Mouse (Mus musculus): Measurements from ENCODE around the gene Gm21190. TPM values are rescaled to one million over a fixed set of nuclear protein-coding genes. Genes with fewer than 3 reads are reported as not detected.
"Not testable (repeated sequence)": the region's sequence is repeated elsewhere in the genome, so short reads cannot be mapped to it uniquely, and the experiment has no call there.

The Gm21190 gene
- not detected for total RNA-seq (2021)
- long read RNA-seq, experiment 1 = 0 reads
- long read RNA-seq, experiment 2 = 0 reads

DNA sequence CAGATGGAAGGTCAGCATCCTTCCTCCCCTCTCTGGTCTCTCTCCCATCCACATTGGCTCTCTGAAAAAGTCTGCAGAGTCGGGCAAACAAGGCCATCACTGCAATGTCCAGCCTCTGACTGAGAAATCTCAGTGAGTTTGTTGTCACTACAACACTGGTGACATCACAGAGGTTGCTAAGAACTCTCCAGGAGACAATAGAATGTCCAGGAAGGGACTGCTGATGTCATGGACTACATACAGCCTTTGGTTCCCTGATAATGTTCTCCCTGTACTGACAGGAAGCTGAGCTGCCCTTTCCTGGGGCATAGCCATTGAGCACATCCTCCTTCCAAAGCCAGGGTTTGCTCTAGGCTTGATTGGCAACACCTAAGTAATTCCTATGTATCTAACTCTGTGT, at the start of gene Gm21190:
Gene Gm21190 (minus strand): TSS at position 101 of the 400 bp plus-strand sequence.
- not testable (repeated sequence) for DNase-seq (ENCODE audit: low spot score in 2 of 2)

DNA sequence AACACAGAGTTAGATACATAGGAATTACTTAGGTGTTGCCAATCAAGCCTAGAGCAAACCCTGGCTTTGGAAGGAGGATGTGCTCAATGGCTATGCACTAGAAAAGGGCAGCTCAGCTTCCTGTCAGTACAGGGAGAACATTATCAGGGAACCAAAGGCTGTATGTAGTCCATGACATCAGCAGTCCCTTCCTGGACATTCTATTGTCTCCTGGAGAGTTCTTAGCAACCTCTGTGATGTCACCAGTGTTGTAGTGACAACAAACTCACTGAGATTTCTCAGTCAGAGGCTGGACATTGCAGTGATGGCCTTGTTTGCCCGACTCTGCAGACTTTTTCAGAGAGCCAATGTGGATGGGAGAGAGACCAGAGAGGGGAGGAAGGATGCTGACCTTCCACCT, 48.0 kb upstream of the Gm21190 start, which contains the start of gene Gm21083:
Gene Gm21083 (plus strand): TSS at position 301 of the 400 bp plus-strand sequence.
- not testable (repeated sequence) for DNase-seq (ENCODE audit: low spot score in 2 of 2)

DNA sequence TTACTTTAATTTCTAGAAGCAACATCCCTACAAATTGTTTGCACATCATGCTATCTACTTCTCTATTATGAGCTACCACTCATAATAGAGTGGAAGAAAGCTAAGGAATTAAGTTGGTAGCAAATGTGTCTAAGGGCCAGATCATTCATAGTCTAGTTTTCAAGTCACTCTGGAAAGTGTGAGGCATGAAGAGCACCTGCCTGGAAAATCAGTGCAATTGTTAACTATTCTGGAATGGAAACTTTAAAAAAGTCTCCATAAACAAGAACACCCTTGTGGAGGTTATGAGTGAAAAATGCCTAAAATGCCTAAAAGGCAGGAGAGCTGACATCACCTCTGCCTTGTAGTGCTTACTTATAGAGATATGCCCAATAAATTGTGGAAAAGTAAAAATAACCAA, 44.7 kb upstream of the Gm21190 start:
- DNase-seq (ENCODE audit: low spot score in 2 of 2) = not testable (repeated sequence)

DNA sequence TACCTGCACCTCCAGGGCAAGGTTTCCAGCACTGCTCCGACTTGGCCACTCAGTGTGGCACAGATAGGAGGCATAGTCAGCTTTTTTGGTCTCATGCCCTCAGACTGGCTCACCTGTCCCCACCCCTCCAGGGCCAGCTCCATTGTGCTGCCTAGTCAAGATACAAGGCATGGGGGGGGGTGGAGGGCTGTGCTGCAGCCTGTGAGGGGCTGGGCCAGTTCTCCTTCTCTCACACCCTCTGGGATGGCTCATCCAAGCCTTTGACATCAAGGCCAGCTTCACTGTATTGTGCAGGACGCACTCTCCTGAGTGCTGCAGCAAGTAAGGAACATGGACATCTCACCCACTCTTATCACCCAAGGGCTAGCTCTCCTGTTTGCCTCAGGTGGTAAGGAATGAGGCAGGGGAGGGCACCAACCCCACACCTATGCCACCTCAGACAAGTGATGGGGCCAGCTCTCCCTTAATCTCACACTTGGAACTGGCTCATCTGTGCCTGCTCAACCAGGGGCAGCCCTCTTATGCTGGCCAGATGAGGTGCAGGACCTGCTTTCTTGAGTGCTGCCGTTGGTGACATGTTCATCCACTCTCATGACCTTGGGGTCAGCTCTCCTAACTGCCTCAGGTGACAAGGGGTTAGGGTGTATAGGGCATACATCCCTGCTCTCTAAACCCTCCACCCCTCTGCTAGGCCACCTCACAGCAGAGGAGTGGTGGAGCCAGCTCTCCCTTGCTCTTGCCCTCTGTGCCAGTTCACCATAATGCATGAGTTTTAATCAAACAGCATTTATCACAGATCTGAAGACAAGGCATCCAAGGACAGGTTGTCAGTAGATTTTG, 32.6 kb upstream of the Gm21190 start:
- DNase-seq (ENCODE audit: low spot score in 2 of 2) = not testable (repeated sequence)

DNA sequence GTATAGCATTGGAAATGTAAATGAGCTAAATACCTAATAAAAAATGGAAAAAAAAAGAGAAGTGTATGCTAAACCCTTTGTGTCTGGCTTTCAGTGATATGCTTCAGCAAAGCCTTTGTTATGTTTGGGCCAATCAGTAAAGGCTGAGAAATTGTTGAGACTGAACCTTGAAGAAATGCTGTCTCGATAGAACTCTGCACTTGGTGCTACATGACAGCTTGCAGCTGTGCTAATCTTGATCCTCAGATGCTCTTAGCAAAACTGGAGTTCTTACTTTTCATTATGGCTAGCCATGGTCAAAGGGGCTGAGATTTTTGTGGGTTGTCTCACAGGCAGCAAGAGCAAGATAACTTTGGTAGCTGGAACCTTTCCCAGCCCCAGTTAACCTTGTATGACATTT, 29.6 kb upstream of the Gm21190 start:
- DNase-seq (ENCODE audit: low spot score in 2 of 2) = not testable (repeated sequence)

DNA sequence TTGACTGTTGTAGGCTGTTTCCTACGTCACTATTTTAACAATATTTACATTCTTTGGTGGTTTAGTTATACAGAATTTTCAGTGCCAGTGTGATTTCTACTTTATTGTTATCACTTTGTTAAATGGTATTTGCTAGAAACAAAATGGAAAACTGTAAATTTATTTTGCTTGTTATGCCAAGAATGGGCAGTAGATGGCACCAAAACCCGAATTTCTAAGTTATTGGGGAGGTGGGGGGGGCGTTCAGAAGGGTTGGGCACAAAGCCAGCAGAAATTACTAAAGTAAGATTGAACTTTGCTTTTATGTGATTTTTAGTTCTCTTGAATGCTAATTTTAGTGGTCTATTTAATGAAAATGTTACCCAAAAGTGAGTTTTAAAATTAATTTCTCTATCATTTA, 20.6 kb upstream of the Gm21190 start:
- DNase-seq (ENCODE audit: low spot score in 2 of 2) = not testable (repeated sequence)

DNA sequence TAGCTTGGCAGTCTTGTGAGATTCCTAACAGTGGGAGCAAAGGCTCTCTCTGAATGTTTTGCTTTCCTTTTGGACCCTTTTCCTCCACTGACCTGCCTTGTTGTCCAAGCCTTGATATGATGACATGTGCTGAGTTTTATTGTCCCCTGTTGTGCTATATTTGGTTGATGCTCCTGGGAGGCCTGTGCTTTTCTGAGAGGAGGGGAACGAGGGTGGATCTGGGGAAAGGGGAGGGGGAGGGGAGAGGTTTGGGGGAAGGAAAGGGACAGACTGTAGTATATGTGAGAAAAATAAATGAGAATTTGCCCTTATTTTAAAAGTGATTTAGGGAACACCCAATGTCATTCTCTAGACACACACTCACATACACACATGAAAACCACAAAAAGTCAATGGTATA, 20.1 kb upstream of the Gm21190 start:
- not testable (repeated sequence) for DNase-seq (ENCODE audit: low spot score in 2 of 2)

DNA sequence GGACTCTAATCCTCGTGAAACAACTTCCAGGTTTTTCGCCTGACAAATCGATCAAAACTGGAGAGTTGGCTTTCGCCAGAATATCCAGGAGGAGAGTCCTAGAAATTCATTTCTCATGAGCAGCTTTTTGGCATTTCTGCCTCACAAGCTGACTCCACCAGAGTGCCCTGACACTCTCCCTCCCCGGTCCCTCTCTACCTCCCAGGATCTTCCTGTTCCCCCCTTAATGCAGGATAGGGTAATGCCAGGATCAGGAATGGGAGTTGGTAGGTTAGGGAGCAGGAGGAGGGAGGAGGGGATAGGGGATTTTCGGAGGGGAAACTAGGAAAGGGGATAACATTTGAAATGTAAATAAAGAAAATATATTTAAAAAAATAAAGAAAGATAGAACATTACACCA, 19.6 kb upstream of the Gm21190 start:
- not testable (repeated sequence) for DNase-seq (ENCODE audit: low spot score in 2 of 2)

DNA sequence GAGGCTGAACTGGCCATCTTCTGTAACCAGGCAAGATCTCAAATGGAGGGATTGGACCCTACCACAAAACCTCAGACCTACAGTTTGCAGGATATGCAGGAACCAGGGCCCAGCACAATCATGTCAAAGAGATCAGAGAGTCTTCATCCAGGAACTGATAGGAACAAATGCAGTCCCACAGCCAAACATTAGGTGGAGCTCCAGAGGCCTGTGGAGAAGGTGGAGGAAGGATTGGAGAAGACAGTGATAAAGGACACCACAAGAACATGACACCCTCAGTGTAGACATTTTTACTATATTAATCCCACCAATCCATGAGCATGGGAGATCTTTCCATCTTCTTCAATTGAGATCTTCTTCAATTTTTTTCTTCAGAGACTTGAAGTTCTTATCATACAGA, 6.6 kb downstream of the Gm21190 start:
- not testable (repeated sequence) for DNase-seq (ENCODE audit: low spot score in 2 of 2)

DNA sequence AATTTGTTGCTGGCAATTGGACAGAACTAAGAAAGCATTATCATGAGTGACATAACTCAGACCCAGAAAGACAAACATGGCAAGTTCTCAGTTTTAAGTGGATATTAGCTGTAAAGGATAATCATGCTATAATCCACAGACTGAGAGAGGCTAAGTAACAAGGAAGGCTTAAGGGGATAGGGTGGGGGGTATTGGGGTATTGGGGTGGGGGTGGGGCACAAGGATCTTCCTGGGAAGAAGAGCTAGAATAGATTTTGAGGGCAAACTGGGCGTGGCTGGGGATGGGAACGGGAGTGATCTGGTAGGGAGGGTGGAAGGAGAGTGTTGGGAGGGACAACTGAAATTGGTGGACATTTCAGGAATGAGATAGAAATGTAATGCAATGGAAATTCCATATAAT, 7.0 kb downstream of the Gm21190 start:
- not testable (repeated sequence) for DNase-seq (ENCODE audit: low spot score in 2 of 2)

DNA sequence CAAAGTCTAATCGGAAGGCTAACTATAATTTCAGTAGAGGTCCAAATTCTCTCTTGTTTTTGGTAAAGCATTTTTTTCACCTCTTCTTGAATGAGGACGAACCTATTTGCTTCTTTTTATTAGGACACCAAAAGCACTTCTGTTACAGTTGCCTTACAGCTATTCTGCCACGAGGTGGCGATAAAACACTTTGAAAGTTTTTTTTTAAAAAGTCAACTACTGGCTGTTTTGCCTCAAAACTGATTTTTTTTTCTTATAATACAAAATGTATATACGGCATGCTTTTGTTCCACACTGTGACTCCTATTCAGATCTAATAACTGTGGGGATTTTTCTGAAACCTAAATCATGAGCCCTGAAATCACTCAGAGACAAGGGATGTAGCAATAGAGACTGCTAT, 8.6 kb downstream of the Gm21190 start:
- DNase-seq (ENCODE audit: low spot score in 2 of 2) = not testable (repeated sequence)

DNA sequence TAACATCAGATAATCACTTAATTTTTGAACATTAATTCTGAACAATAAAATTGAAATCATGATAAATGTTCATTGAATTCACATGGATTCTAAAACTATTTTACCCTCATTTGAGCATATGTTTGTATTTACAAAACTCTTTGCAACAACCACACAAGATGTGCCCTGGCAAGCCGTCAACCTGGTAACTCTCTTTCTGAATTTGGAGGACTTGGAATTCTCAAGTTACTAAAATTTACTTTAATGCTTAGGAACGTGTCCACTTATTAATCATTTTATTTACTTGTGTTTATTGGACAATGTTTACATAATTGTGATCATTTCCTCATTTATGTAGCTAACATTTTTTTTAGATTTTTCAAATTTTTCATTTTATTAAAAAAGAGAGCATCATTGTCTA, 11.9 kb downstream of the Gm21190 start:
- not testable (repeated sequence) for DNase-seq (ENCODE audit: low spot score in 2 of 2)

DNA sequence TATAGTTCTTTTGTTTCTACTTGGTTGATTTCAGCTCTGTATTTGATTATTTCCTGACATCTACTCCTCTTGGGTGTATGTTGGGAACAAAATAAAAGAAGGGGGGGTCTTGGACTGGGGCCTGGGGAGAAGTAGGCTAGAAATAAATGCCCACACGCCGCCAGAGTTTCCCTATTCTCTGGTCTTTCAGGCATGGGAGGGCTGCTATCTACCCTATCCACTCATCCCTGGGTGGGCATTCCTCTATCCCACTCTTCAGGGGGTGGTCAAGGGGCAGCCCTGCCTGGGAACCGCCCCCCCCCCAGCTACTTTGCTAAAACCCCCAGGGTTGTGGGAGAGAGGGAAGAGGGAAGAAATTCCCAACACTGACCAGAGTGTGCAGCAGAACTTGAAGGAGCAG, 16.8 kb downstream of the Gm21190 start:
- DNase-seq (ENCODE audit: low spot score in 2 of 2) = not testable (repeated sequence)

DNA sequence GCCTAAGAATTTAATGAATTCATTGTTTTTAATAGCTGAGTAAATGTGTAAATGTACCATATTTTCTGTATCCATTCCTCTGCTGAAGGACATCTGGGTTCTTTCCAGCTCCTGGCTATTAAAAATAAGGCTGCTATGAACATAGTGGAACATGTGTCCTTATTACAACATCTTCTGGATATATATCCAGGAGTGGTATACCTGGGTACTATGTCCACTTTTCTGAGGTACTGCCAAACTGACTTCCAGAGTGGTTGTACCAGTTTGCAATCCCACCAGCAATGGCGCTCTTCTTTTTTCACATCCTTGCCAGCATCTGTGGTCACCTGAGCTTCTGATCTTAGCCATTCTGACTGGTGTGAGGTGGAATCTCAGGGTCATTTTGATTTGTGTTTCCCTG, 19.1 kb downstream of the Gm21190 start:
- not testable (repeated sequence) for DNase-seq (ENCODE audit: low spot score in 2 of 2)

DNA sequence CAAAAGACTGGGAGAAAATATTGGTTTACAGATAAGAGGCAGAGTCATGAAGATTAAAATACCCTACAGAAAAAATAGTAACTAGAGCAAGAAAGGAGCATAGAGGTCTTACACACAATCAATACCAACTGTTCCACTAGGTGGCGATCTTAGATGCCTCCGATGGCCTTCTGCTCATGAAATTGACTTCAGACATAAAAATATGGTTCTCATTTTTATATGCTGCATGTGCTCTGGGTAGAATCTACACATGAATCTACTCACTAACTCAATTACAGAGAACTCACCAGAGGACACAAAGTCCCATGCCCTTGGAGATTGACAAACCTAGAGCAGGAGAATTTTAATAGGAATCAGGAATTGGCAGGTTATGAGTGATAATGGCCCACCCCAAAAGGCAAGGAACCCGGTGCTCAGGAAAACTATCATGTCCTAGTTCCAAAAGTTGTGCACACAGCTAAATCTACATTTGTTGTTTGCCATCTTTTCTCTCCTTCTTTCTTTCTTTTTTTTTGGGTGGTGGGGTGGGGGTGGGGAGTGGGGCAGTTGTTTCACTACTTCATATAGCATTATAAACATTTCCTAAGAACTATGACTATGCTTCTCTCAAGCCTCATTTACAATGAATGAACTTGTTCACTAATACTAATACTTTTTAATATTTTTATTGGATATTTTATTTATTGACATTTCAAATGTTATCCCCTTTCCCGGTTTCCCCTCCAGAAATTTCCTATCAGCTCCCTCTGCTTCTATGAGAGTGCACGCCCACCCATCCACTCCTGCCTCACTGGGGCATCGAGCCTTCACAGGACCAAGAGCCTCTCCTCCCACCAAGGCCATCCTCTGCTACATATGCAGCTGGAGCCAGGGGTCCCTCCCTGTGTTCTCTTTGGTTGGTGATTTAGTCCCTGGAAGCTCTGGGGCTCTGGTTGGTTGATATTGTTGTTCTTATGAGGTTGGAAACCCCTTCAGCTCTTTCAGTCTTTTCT, 20.3 kb downstream of the Gm21190 start:
- DNase-seq (ENCODE audit: low spot score in 2 of 2) = not testable (repeated sequence)

DNA sequence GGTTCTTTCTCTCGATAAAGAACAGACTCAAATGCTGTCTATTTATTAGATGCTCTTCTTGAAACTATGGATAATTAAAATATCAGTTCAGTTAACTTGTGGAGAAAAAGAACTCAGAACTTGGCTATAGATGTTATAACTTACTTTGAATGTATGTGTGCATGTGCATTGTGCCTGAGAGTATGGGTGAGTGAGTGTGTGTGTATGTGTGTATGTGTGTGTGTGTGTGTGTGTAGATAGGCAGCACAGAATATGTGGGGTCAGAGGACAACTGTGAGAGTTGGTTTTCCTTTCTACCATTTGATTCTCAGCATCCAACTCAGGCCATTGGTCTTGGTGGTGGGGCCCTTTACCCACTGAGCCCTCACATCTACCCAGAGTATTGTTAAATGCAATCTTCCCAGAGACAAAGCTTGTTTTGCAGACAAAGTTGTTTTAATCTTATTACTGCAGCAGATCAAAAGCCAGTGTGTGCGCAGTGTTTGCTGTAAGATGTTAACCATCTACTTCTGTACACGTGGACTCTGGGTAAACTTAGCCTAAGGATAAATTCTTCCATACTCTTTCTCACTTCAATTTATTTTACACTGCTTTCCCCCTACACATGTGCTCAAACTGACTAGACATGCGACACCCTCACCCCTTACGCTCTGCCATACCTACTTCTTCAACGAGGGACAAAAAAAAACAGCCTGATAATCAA, 21.1 kb downstream of the Gm21190 start:
- not testable (repeated sequence) for DNase-seq (ENCODE audit: low spot score in 2 of 2)

DNA sequence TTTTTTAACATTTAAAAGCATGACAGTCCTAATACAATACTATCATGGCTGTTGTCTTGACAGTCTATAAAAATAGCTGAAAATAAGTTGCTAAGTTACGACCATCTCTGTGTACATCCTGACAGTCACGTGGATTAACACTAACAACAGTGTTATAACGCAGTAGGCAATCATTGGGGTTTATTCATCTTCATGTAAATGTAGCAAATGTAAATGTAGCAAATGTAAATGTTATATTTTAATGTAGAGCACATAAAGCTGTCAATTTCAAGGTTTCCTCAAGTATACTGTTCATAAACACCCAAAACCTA, 21.8 kb downstream of the Gm21190 start:
- DNase-seq (ENCODE audit: low spot score in 2 of 2) = no peak

DNA sequence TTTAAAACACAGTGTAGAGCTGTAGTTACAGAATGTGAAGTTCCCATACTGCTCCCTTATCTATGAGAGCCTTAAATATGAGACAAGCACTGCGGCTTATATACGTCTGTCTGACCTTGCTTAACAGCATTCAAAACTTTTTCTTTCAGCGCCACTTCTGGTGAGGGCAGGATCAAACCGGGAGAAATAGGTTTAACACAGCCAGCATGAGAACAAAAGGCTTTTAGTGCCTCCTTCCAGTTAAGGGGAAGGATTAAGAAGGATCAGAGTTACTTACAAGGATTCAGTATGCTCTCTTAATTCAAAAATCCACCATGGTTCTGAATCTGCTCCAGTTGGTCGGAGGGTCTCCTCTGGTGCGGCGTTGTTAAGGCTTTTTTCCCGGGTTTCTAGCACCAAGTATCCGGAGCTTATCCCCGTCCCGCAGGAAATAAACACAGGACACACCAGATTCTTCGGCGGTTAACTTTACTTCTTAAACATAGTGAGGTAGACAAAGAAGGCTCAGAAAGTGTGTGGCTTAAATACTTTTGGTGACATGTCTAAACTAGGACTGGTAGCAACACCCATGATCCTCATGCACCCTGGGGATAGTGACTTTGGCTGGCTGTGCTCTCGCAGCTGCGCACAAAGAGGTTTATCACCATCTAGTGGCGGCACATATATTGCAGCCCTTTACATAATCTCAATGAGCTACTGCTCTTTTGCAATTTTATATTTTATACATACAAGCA, 22.3 kb downstream of the Gm21190 start:
- no peak for DNase-seq (ENCODE audit: low spot score in 2 of 2)

DNA sequence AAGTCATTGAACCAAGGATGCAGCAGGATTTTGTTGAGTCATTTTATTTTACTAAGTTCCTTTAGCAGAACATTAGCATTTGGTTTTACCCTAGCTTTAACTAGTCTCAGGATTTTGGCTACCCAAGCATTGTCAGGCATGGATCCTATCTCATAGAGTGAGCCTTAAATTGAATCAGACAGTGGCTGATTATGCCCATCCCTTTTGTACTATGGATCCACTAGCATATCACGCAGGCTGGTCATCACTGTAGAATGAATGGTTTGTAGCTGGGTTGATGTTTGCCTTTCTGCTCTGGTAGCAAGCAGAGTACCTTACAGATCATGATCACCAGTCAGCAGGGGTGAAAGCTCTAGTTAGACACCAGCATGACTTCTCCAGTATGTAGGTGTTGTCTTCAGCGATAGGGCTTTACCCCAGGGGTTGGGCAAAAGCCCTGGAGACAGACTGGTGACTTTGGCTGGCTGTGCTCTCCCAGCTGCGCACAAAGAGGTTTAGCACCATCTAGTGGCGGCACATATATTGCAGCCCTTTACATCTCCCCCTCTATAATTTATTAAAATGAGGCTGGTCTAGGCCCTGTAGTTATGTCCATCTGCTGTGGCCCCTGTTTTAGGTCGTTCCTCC, 30.1 kb downstream of the Gm21190 start:
- DNase-seq (ENCODE audit: low spot score in 2 of 2) = not testable (repeated sequence)

DNA sequence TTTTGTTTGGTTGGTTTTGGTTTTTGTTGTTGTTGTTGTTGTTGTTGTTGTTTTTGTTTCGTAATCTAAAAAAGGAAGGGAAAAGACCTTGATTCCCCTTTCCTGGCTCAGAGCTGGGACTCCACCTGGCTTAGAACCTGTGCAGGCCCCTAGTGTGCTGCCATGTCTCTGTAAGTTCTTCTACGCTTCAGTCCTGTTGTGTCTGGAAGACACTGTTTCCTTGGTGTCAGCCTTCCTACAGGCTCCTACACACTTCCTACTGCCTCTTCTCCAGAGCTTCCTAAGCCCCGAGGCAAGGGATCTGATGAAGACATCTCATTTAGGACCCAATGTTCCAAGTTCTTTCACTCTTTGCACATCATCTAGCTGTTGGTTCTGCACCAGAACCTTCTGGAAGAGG, 30.7 kb downstream of the Gm21190 start:
- not testable (repeated sequence) for DNase-seq (ENCODE audit: low spot score in 2 of 2)
